Mouse (Mus musculus): Measurements from ENCODE around the gene Snd1. TPM values are rescaled to one million over a fixed set of nuclear protein-coding genes. Genes with fewer than 3 reads are reported as not detected.

Snd1 gene
- total and polyA plus RNA-seq, 3 experiments = 83.7 to 377 (median 210) TPM

DNA sequence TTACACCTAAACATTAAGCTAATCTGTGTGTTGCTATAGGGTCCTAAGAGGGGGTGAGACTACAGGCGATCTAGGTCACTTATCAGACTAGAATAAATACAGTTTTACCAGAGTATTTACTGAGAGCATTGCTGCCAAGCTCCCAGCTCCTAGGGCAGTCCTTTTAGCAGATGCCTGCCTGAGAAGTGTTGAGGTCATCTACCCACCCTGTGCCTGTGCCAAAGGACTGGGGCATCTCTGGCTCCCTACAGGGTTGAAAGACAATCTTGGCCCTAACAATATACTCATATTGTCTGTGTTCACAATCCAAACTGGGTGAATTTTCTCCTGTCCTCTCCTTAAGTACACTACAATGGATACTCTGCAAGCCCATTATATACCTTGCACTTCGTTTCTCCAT, 340.0 kb downstream of the Snd1 start:
- Histone ChIP-seq H3K36me3 (replicated peaks in 1 of 2; ENCODE audit: control insufficient read depth in 1 of 2, insufficient read depth in 1 of 2, low read length in 1 of 2) (peaks cover 14 to 89% of the 10 kb centered on the region in 2 experiments), H3K4me3 (replicated peaks in 1 of 3; ENCODE audit: low read depth in 2 of 3, low read length in 2 of 3, poor library complexity in 1 of 3) (no peak overlapping the region), H3K27ac (ENCODE audit: insufficient read depth, low read depth) (no peak overlapping the region), H3K4me2 (ENCODE audit: insufficient read depth, low read depth, poor library complexity, severe bottlenecking) (no peak overlapping the region), H3K79me2 (replicated peaks; ENCODE audit: control insufficient read depth, extremely low read depth, insufficient read depth, poor library complexity, severe bottlenecking) (no peaks in the 10 kb centered on the region), H3K9ac (ENCODE audit: insufficient read depth, low read depth) (no peak overlapping the region), H3K27me3 (replicated peaks) (no peaks in the 10 kb centered on the region), H3K9me3 (replicated peaks; ENCODE audit: low read length) (no peaks in the 10 kb centered on the region), H3K4me1 (ENCODE audit: control insufficient read depth in 1 of 2, insufficient read depth in 2 of 2) (peaks cover 3 to 20% of the 10 kb centered on the region in 2 experiments; a peak in 3 of 4 replicates)
- DNase-seq (ENCODE audit: extremely low read depth) = no peak
- dilution Hi-C loops (cut with MboI; ENCODE audit: extremely low pct_ligation_motif_present, extremely low pct_unique_long_range_greater_than_20kb, low sequenced_read_pairs) = no loop called here
- TF ChIP-seq MEF2A (IDR thresholded peaks at IDR 0.05; ENCODE audit: borderline replicate concordance, low read depth, low read length) = no peak
- no peak for TF ChIP-seq TBP (conservative IDR thresholded peaks at IDR 0.05; ENCODE audit: low read depth, low read length)
- no peak for TF ChIP-seq KAT2A (IDR thresholded peaks at IDR 0.05; ENCODE audit: insufficient replicate concordance, low read length)
- no peak for TF ChIP-seq CHD1 (IDR thresholded peaks at IDR 0.05; ENCODE audit: low read depth, low read length)
- no peak for TF ChIP-seq USF2 (conservative IDR thresholded peaks at IDR 0.05; ENCODE audit: low read depth, low read length)
- no peak for TF ChIP-seq PAX5 (IDR thresholded peaks at IDR 0.05; ENCODE audit: low read length)
- no peak for TF ChIP-seq ZNF384 (IDR thresholded peaks at IDR 0.05; ENCODE audit: low read depth, low read length)
- TF ChIP-seq CTCF (conservative IDR thresholded peaks at IDR 0.05 in 1 of 2, IDR thresholded peaks at IDR 0.05 in 1 of 2; ENCODE audit: low read depth in 2 of 2, low read length in 2 of 2) = no peak
- no peak for TF ChIP-seq MXI1 (IDR thresholded peaks at IDR 0.05; ENCODE audit: low read depth, low read length)
- no peak for TF ChIP-seq ZMIZ1 (IDR thresholded peaks at IDR 0.05; ENCODE audit: low read depth, low read length)
- no peak for TF ChIP-seq RAD21 (IDR thresholded peaks at IDR 0.05; ENCODE audit: low read depth, low read length)
- TF ChIP-seq POLR2AphosphoS2 (IDR thresholded peaks at IDR 0.05; ENCODE audit: low read depth, low read length) = no peak
- in situ Hi-C loops (cut with MboI; ENCODE audit: low pct_ligation_motif_present, low pct_unique_long_range_greater_than_20kb, low sequenced_read_pairs) = no loop called here

DNA sequence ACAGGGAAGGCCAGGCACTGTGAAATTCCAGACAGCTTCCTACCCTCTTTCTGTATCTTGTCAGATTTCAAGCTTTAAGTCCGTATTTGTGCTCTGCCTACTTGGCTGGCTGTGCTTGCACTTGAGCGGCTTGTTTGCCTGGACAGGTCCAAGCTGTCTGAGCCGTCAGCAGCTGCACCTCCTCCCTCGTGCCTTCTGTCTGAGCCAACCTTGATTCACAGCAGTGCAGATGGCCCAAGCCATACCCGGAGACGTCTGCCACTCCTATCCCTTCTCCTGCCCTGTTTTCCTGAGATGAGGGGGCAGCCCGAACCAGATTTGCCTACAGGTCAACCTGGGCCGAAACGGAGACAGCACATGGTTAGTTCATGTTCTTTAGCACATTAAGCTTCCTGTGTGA, 342.1 kb downstream of the Snd1 start:
- peaks cover 16 to 93% of the 10 kb centered on the region in 2 experiments for H3K36me3 ChIP-seq (replicated peaks in 1 of 2; ENCODE audit: control insufficient read depth in 1 of 2, insufficient read depth in 1 of 2, low read length in 1 of 2)
- dilution Hi-C loops (cut with MboI; ENCODE audit: extremely low pct_ligation_motif_present, extremely low pct_unique_long_range_greater_than_20kb, low sequenced_read_pairs) (no loop called here), in situ Hi-C loops (cut with MboI; ENCODE audit: low pct_ligation_motif_present, low pct_unique_long_range_greater_than_20kb, low sequenced_read_pairs) (no loop called here)
- DNase-seq (ENCODE audit: extremely low read depth) = no peak
- no peak overlapping the region for H3K27ac ChIP-seq (ENCODE audit: insufficient read depth, low read depth)
- H3K4me1 ChIP-seq (ENCODE audit: control insufficient read depth in 1 of 2, insufficient read depth in 2 of 2) = peaks cover 3 to 31% of the 10 kb centered on the region in 2 experiments; a peak in 3 of 4 replicates
- H3K9me3 ChIP-seq (replicated peaks; ENCODE audit: low read length) = no peaks in the 10 kb centered on the region
- H3K4me3 ChIP-seq (replicated peaks in 1 of 3; ENCODE audit: low read depth in 2 of 3, low read length in 2 of 3, poor library complexity in 1 of 3) = no peak overlapping the region
- TF ChIP-seq MAZ (IDR thresholded peaks at IDR 0.05; ENCODE audit: low read depth, low read length) (no peak), ZC3H11A (IDR thresholded peaks at IDR 0.05; ENCODE audit: low read depth, low read length) (no peak), JUND (conservative IDR thresholded peaks at IDR 0.05; ENCODE audit: low read depth, low read length) (no peak), SMC3 (IDR thresholded peaks at IDR 0.05; ENCODE audit: low read depth, low read length) (no peak), GABPA (IDR thresholded peaks at IDR 0.05; ENCODE audit: insufficient replicate concordance, low read depth, low read length) (no peak), BHLHE40 (IDR thresholded peaks at IDR 0.05; ENCODE audit: low read depth, low read length) (no peak), MXI1 (IDR thresholded peaks at IDR 0.05; ENCODE audit: low read depth, low read length) (no peak), RAD21 (IDR thresholded peaks at IDR 0.05; ENCODE audit: low read depth, low read length) (no peak)
- H3K79me2 ChIP-seq (replicated peaks; ENCODE audit: control insufficient read depth, extremely low read depth, insufficient read depth, poor library complexity, severe bottlenecking) = 0 out of 2 replicates have a peak, but pooled peaks cover 3% of the 10 kb centered on the region
- H3K4me2 ChIP-seq (ENCODE audit: insufficient read depth, low read depth, poor library complexity, severe bottlenecking) = no peak overlapping the region
- H3K27me3 ChIP-seq (replicated peaks) = no peaks in the 10 kb centered on the region
- no peak overlapping the region for H3K9ac ChIP-seq (ENCODE audit: insufficient read depth, low read depth)
